Mouse (Mus musculus) spleen, adult 18-20 months (tissue): ENCODE data around the gene Dnah8.
A peak's percentile ranks its signal among the peaks of the same experiment; 100 is the strongest.

Experiments used
- DNase-seq, 2 experiments: peaks; one replicate each; pipeline ENCODE4 v3.0.0; 2022; ENCODE audit warnings: mixed read lengths in 2 of 2

The Dnah8 gene

GRCm38 (mm10) chr17:30663170-30663569 lies 39.0 kb downstream of the Dnah8 start:
- DNase-seq = no peak

- no peak for DNase-seq
These were observed 40.7 kb downstream of the Dnah8 start for GRCm38 (mm10) chr17:30664856-30665255.

GRCm38 (mm10) chr17:30672556-30672955 lies 48.4 kb downstream of the Dnah8 start:
- DNase-seq = no peak

GRCm38 (mm10) chr17:30673023-30673422 lies 48.9 kb downstream of the Dnah8 start:
- DNase-seq = no peak

GRCm38 (mm10) chr17:30675021-30675740 lies 51.0 kb downstream of the Dnah8 start:
- DNase-seq = no peak

GRCm38 (mm10) chr17:30678523-30678922 lies 54.4 kb downstream of the Dnah8 start:
- DNase-seq = no peak

- DNase-seq = no peak
These were observed 55.5 kb downstream of the Dnah8 start for GRCm38 (mm10) chr17:30679612-30680011.

GRCm38 (mm10) chr17:30681604-30682003 lies 57.5 kb downstream of the Dnah8 start:
- peak; percentile 34 to 64 for DNase-seq

- no peak for DNase-seq
These were observed 66.0 kb downstream of the Dnah8 start for GRCm38 (mm10) chr17:30690181-30690580.

- no peak for DNase-seq
These were observed 67.3 kb downstream of the Dnah8 start for GRCm38 (mm10) chr17:30691481-30691880.

GRCm38 (mm10) chr17:30694281-30694680 lies 70.1 kb downstream of the Dnah8 start:
- DNase-seq = no peak

- peak in 1 of 2 experiments; percentile 13 for DNase-seq
These were observed 90.6 kb downstream of the Dnah8 start for GRCm38 (mm10) chr17:30714732-30715131.

- DNase-seq = no peak
These were observed 94.0 kb downstream of the Dnah8 start for GRCm38 (mm10) chr17:30718197-30718596.

- DNase-seq = no peak
These were observed 94.9 kb downstream of the Dnah8 start for GRCm38 (mm10) chr17:30719031-30719430.

- DNase-seq = no peak
These were observed 103.6 kb downstream of the Dnah8 start for GRCm38 (mm10) chr17:30727788-30728187.

GRCm38 (mm10) chr17:30732736-30733135 lies 108.6 kb downstream of the Dnah8 start:
- no peak for DNase-seq

- DNase-seq = no peak
These were observed 110.6 kb downstream of the Dnah8 start for GRCm38 (mm10) chr17:30734770-30735169.

- DNase-seq = no peak
These were observed 111.3 kb downstream of the Dnah8 start for GRCm38 (mm10) chr17:30735454-30735853.

- DNase-seq = peak in 1 of 2 experiments; percentile 41
These were observed 113.6 kb downstream of the Dnah8 start for GRCm38 (mm10) chr17:30737797-30738196.

- DNase-seq = no peak
These were observed 115.6 kb downstream of the Dnah8 start for GRCm38 (mm10) chr17:30739769-30740168.

GRCm38 (mm10) chr17:30743947-30744346 lies 119.8 kb downstream of the Dnah8 start:
- DNase-seq = no peak

- peak in 1 of 2 experiments; percentile 54 for DNase-seq
These were observed 122.2 kb downstream of the Dnah8 start for GRCm38 (mm10) chr17:30746056-30747024.

- no peak for DNase-seq
These were observed 125.2 kb downstream of the Dnah8 start for GRCm38 (mm10) chr17:30749391-30749790.

GRCm38 (mm10) chr17:30750269-30750668 lies 126.1 kb downstream of the Dnah8 start:
- DNase-seq = no peak
